Mouse (Mus musculus) left cerebral cortex, postnatal 25 days (tissue): Measurements from ENCODE around the gene Naxe. TPM values are rescaled to one million over a fixed set of nuclear protein-coding genes. Genes with fewer than 3 reads are reported as not detected.

Experiments
- total RNA-seq, 2 experiments: library from RNA; stranded (reverse); gene quantifications; 2 replicates each; pipeline ENCODE4 v1.2.3; 2021

Gene Naxe
- total RNA-seq, 2 experiments from 2014 or later = 66.6 to 74.9 TPM

Other genes with a start within 250 kb of the Naxe start
- 1 to 10 TPM; 7.4 to 10.0 TPM for gene Pear1, start 234.2 kb downstream of the Naxe start, total RNA-seq
- gene Sh2d2a, start 211.7 kb downstream of the Naxe start, total RNA-seq = not detected
- gene Prcc, start 172.9 kb downstream of the Naxe start, total RNA-seq = 10 to 100 TPM; 63.3 to 67.0 TPM
- 100 to 1,000 TPM; 138 to 146 TPM for gene Hdgf, start 152.2 kb downstream of the Naxe start, total RNA-seq
- 10 to 100 TPM; 51.4 to 57.7 TPM for gene Mrpl24, start 139.0 kb downstream of the Naxe start, total RNA-seq
- 10 to 100 TPM; 12.8 to 16.0 TPM for gene Isg20l2, start 128.2 kb downstream of the Naxe start, total RNA-seq
- gene Rrnad1, start 127.8 kb downstream of the Naxe start, total RNA-seq = 10 to 100 TPM; 19.5 to 21.8 TPM
- 1 to 10 TPM; 3.9 to 5.7 TPM for gene Crabp2, start 109.8 kb downstream of the Naxe start, total RNA-seq
- 1 to 10 TPM; 5.2 to 6.2 TPM for gene Nes, start 87.4 kb downstream of the Naxe start, total RNA-seq
- gene Bcan, start 58.3 kb downstream of the Naxe start, total RNA-seq = 100 to 1,000 TPM; 257 to 284 TPM
- gene Hapln2, start 30.9 kb downstream of the Naxe start, total RNA-seq = 1 to 10 TPM; 7.4 to 9.6 TPM
- gene Gpatch4, start 15.4 kb downstream of the Naxe start, total RNA-seq = 10 to 100 TPM; 13.1 to 13.8 TPM
- gene Ttc24, start 19.8 kb upstream of the Naxe start, total RNA-seq = not detected
- gene Iqgap3, start 23.5 kb upstream of the Naxe start, total RNA-seq = under 1 TPM; 0.21 to 0.44 TPM
- gene Mef2d, start 83.9 kb upstream of the Naxe start, total RNA-seq = 100 to 1,000 TPM; 211 to 225 TPM
- not detected for gene Rhbg, start 196.2 kb upstream of the Naxe start, total RNA-seq
- under 1 TPM; 0.37 to 0.41 TPM for gene Gm38392, start 228.7 kb upstream of the Naxe start, total RNA-seq
- 1 to 10 TPM; 3.5 to 3.7 TPM for gene Tsacc, start 238.5 kb upstream of the Naxe start, total RNA-seq
- 100 to 1,000 TPM; 179 to 187 TPM for gene Cct3, start 238.6 kb upstream of the Naxe start, total RNA-seq